Mouse (Mus musculus) central nervous system, embryonic 11.5 days (tissue): ENCODE data around the gene Gss. TPM values are rescaled to one million over a fixed set of nuclear protein-coding genes. Genes with fewer than 3 reads are reported as not detected.

Source experiments
- polyA plus RNA-seq: library from polyadenylated mRNA; depleted of rRNA; stranded (reverse); fragments of >200 nt; gene quantifications from 2 replicates; pipeline ENCODE4 v1.2.3, GENCODE M21; 2012; rRNA removed

Gss gene
- 9.8 and 12.2 TPM in 2 replicates for polyA plus RNA-seq

GRCm38 (mm10) chr2:155592137-155592853 lies at the start of gene Gss:
Gene Gss (minus strand): TSS chr2:155592810.

DNA sequence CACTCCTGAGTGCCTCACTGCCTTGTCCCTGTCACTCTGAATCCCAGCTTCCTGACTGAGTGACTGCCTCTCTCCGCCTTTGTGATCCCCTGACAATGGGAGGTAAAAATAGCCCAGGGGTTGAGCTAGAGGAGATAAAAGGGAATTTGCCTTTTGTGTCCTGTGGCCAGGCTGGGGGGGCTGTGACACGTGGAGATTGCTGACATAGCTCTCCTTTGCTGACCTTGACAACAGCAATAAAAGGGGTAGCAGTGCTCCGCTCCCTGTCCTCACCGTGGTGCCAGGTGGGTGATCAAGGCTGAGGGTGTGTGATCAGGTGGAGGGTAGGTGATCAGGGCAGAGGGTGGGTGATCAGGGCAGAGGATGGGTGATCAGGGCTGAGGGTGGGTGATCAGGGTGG lies 18.4 kb upstream of the Gss start, which contains the start of gene Myh7b:
Gene Myh7b (plus strand): TSS at position 235 of the 400 bp plus-strand sequence.

GRCm38 (mm10) chr2:155517455-155518423 lies 74.9 kb downstream of the Gss start, which contains the start of the genes Acss2 and Ggt7:
Gene Acss2 (plus strand): TSS chr2:155517948.
Gene Ggt7 (minus strand): TSS chr2:155518237.

Other genes starting within 250 kb of the Gss start
- 24.4 and 51.9 TPM in 2 replicates for gene Pigu, start 235.4 kb downstream of the Gss start, polyA plus RNA-seq
- gene Trp53inp2, start 211.8 kb downstream of the Gss start, polyA plus RNA-seq = 59.2 and 74.3 TPM in 2 replicates
- 41.9 and 52.4 TPM in 2 replicates for gene Ncoa6, start 118.9 kb downstream of the Gss start, polyA plus RNA-seq
- gene Acss2, start 74.9 kb downstream of the Gss start, polyA plus RNA-seq = 16.9 and 20.0 TPM in 2 replicates
- gene Ggt7, start 74.6 kb downstream of the Gss start, polyA plus RNA-seq = 23.7 and 35.9 TPM in 2 replicates
- 4.5 and 5.7 TPM in 2 replicates for gene Myh7b, start 18.4 kb upstream of the Gss start, polyA plus RNA-seq
- gene Trpc4ap, start 99.6 kb upstream of the Gss start, polyA plus RNA-seq = 108 and 130 TPM in 2 replicates
- 24.3 and 29.5 TPM in 2 replicates for gene Edem2, start 136.7 kb upstream of the Gss start, polyA plus RNA-seq
- gene Gm17581, start 143.1 kb upstream of the Gss start, polyA plus RNA-seq = not detected in 2 replicates
- 3.1 and 4.3 TPM in 2 replicates for gene Procr, start 158.3 kb upstream of the Gss start, polyA plus RNA-seq
- 6.7 and 8.1 TPM in 2 replicates for gene Mmp24, start 182.5 kb upstream of the Gss start, polyA plus RNA-seq
- gene BC029722, start 226.6 kb upstream of the Gss start, polyA plus RNA-seq = 9.6 and 9.7 TPM in 2 replicates
- 107 and 134 TPM in 2 replicates for gene Eif6, start 234.1 kb upstream of the Gss start, polyA plus RNA-seq
- gene Fam83c, start 242.0 kb upstream of the Gss start, polyA plus RNA-seq = 0.05 TPM in 1 of 2 replicates, not detected in the other